Mouse (Mus musculus) MN1 (cell line): ENCODE measurements around the gene Ltn1.

ENCODE experiments used
- DNase-seq: peaks from one replicate; pipeline ENCODE4 v3.0.0-alpha.2; 2016; ENCODE audit warnings: low spot score

Ltn1 gene

DNA sequence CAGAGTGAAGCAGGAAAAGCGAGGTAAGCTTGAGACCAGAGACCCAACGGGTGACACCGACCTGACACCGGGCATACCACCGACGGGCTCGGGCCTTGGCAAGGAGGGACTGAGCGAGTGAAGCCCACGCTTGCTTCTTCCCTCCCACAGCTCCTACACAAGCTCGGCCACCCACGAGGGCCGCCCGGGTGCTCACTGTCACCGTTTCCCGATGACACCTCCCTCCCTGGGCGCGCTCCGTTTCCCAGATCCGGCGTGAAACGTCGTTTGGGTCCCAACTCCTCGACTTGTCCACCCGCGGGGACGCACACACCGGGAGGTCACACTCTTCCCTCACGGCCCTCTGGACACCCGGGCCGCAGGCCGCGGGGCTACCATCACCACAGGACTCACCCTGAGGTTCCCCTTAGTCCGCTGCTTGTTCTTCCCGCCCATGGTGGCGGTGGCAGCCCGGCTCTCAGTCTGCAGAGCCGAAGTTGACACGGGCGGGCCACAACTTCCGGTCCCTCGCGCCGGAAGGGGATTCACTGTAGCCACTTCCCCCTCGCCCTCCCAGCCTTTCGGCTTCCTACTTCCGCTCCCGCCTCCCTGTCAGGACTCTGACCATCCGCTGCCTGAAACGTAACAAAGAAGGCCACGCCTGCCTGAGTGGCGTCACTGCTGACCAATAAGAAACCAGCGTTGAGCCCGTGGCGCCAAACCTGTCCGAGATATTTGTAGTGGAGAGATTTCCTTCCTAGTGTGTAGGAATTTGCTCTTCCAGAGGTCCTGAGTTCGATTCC lies at the start of gene Ltn1:
Ltn1 (minus strand) TSS at position 580 of the 782 bp plus-strand sequence.
- peak; percentile 98 for DNase-seq

DNA sequence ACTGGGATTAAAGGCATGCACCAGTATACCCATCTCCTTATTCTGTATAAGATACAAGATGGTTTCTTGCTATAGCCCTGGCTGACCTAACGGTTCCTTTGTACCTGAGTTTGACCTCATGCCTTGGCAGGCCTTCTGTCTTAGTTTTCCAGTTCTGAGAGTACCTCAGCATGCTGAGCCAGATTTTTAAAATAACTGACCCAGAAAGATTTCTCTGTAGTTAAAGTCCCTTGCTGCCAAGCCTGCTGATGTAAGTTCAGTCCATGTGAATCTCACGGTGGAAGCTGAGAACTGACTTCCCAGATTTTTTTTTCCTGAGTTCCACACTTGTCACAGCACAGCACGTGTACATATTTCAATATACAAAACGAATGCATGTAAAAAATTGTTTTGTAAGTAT lies 38.2 kb upstream of the Ltn1 start:
- no peak for DNase-seq

DNA sequence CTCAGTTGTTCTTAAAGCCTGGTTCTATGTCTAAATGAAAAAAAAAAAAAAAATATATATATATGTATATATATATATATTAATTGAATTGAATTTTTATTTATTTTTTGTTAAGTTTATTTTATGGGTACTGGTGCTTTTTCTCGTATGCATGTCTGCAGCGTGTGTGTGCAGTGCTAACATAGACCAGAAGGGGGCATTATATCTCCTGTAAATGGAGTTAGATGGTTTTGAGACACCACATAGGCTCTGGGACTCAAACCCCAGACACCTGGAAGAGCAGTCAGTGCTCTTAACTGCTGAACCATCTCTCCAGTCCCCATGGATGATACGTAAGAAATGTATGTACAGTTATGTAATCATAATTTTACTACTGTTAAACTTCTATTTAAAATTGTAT lies 26.3 kb upstream of the Ltn1 start:
- no peak for DNase-seq

DNA sequence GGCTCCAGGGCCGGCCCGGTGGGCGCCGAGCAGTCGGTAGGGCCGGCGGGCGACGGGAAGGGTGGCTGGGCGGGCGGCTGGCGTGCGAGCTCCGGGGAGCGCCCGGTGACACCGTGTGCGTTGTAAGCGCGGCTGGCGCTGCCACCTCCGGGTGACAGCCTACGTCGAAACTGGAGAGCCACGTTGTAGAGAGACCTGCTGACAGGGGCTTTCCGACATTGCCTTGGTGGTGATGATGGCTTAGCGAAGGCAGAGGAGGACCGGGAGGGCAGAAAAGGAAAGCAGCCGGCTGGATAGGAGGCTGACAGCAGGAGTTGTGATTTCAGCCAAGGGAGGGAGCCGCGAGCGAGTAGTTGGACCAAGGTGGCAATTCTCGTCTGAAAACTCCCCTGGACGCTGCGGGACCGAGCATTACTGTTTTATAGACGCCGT lies 22.8 kb upstream of the Ltn1 start:
- peak; percentile 45 for DNase-seq

DNA sequence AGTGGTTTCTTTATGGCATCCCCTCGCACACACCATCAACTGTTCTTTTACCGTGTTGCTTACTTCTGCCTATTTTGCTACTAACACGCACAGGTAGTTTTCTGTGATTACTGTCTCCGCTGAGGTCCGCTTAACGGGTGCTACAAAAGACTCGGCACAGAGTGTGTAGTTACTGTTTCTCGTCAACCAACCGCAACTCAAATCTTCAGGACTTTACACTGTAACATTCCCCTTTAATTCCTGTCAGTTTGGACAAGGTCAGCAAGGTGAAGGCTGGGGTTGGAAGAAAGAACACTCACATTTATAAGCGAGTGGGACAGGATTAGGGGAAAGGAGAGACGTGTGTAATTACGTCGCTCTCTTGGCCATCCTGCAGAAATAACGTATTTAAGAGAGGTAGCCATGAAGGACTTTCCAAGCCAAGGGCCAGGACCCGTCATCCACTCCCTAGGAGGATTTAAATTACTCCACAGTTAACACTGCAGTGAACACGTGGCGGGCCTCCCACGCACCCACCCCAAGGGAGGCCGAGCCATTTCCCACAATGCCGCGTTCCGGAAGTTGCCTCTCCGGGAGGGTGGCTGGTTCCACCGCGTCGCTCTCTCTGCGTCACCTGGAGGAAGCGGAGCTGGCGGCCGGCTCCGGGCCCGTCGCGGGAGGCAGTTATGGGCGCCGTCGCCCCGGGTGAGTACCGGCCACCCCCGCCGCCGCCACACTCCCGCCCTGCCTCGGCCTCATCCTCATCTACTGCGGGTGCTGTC lies 22.2 kb upstream of the Ltn1 start, which contains the start of gene Usp16:
Usp16 (plus strand) TSS at position 285 of the 761 bp plus-strand sequence.
- peak; percentile 86 for DNase-seq

DNA sequence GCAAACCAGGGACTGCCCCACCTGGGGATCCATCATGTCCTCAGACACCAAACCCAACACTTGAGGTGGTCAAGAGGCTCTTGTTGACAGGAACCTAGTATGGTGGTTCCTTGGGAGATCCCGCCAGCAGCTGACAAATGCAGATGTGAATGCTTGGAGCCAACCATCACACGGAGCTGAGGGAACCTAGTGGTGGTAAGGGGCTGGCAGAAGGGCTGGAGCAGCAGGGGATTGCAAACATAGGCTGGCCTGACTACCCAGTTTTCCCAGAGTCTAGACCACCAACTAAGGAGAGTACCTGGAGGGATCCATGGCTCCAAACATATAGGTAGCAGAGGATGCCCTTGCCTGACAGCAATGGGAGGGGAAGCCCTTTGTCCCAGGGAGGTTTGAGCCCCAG lies 20.8 kb upstream of the Ltn1 start:
- no peak for DNase-seq

DNA sequence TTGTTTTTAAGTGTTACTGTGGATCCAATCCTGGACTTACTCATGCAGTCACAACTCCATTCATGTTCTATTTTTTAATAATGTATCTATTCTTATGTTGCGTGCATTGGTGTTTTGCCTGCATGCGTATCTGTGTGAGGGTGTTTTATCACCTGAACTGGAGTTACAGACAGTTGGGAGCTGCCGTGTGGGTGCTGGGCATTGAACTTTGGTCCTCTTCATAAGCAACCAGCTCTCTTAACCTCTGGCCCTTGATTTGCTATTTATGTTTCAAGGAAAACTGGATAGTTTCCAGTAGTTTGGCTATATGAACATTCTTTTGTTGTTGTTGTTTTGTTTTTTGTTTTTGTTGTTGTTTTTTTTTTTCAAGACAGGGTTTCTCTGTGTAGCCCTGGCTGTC lies 13.1 kb upstream of the Ltn1 start:
- DNase-seq, result no peak

DNA sequence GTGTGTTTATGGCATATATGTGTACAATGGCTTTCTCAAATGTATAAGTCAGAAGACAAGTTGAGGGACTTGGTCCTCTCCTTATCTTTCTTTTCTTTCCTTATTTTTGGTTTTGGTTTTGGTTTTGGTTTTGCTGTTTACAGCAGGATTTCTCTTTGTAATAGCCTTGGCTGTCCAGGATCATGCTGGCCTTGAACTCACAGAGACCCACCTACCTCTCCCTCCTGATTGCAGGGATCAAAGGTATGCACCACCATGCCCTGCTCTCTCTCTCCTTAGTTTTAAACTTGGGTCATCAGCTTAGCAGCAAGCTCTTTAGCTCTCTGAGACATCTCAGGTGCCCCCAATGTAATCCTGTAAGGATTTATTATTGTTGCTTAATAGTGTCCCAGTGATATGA lies 12.7 kb upstream of the Ltn1 start:
- DNase-seq, result no peak

DNA sequence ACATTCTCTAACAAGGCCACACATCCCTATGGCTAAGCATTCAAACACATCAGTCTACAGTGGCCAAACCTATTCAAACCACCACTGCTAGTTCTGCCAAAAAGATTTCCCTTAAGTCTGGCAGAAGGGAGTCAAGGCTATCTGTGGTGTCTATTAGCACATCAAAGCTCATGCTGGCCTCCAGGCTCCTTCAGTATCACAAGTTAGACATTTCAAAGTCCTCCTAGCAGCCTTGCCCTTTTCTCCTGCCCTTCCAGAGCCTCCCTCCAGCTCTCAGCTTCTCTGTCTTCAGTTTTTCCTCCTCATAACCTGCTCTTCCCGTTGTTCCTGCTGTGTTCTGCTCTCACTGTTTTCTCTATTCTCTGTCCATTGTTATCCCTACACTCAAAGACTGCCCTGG lies 11.7 kb upstream of the Ltn1 start:
- no peak for DNase-seq

DNA sequence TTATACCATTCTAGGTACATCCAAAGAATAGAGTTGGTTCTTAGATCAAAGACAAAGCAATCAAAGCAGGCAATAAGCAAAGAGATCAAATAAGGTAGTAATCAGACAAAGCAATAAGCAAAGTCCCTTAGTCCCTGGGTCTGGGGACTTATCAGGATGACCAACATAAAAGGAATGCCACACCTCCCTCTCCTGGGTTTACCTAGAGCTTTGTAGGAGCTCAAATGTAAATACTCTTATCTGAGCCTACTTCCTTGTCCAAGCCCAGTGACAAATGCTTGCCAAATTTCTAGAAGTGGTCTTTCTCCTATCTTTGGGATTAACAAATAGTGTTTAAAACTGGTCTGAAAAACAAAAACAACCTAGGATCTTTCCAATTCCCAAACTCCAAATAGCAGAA lies 10.8 kb upstream of the Ltn1 start:
- DNase-seq, result no peak

DNA sequence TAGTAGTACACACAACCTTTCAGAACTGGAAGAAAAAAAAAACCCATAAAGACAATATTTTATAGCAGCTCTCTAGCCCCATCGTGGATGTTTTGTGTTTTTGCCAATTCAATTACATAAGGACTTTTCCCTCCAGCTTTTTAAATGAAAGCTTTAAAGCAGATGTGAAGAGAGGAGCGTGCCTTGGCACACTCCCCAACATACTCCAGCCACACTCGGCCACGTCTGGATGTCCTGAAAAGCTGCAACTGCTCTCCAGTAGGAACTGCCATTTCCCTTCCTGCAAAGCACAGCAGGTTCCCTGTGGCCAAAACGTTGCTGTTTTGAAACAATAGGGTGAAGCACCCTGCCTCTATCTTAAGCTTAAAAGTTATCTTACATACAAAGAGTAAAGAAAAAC lies 9.9 kb upstream of the Ltn1 start:
- peak; percentile 44 for DNase-seq

DNA sequence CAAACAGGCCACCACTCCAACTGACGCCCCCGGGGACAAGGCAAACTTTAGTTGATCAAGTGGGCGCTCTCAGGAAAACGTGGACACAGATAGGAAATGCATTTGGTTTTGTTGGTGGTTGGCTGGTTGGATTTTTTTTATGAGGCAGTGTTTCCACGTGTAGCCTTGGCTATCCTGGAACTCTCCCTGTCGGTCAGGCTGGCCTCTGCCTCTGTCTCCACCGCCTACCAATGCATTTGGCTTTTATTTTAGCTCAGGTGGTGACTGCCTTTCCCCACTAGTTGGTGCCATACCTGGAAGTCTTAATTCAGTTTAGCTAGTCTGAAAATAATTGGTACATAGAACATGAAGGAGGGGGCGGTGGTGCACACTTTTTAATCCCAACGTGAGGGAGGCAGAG lies 8.7 kb upstream of the Ltn1 start:
- peak; percentile 49 for DNase-seq

DNA sequence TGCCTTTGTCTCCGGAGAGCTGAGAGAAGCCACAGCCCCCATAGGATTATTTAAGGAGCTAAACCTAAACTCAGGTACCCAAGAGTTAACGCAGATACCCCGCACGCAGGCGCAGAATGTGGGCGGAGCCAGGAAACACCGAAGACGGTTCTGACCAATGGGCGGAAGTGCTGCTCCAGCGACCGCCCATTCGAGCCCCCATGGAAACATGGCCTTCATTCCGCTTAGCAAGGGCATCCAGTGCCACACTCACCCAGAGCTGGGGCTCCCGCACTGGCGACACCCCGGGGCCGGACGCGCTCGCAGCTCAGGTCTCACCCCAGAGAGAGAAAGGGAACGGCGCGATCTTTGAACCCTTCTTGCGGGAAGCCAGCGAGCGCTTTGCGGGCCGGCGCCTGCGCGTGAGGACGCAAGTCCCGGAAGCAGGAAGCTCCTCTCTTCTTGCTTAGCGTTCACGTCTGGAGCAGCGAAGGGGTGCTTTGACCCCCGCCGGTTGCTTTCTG lies 7.8 kb upstream of the Ltn1 start, which contains the start of gene Rwdd2b:
Rwdd2b (minus strand) TSS at position 390 of the 503 bp plus-strand sequence.
- peak; percentile 89 for DNase-seq

DNA sequence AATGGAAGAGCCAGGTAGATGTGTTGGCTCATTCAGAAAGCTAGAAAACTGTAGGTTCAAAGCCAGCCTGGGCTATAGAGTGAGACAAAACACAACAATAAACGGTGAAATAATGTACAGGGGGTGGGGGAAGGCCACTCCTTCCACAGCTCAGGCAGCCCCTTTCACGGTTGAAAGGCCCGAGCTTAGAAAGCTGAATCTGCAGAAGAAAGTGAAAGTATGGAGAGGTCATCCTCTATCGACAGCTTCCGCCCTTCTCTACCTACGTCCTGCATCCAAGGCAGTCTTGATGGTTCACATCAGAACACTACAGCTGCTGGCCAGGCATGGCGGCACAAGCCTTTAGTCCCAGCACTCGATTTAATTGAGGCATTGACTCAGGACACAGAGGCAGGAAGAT lies 6.3 kb upstream of the Ltn1 start:
- DNase-seq, result no peak

DNA sequence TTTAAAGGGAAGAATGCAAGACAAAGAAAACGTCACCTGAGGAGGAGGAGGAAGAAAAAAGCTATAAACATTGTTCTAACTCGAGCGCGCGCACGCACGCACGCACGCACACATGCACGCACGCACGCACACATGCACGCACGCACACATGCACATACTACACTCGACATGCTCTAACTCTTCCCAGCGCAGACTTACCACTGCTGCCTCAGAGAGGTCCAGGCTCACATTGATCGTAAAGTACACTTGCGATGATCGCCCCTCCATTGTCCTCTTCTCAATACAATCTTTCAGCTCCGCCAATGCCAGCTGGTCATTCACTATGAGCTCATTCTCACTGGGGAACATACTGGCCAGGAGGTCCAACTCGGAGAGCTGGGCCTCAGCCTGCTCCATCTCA lies 4.7 kb upstream of the Ltn1 start:
- no peak for DNase-seq

DNA sequence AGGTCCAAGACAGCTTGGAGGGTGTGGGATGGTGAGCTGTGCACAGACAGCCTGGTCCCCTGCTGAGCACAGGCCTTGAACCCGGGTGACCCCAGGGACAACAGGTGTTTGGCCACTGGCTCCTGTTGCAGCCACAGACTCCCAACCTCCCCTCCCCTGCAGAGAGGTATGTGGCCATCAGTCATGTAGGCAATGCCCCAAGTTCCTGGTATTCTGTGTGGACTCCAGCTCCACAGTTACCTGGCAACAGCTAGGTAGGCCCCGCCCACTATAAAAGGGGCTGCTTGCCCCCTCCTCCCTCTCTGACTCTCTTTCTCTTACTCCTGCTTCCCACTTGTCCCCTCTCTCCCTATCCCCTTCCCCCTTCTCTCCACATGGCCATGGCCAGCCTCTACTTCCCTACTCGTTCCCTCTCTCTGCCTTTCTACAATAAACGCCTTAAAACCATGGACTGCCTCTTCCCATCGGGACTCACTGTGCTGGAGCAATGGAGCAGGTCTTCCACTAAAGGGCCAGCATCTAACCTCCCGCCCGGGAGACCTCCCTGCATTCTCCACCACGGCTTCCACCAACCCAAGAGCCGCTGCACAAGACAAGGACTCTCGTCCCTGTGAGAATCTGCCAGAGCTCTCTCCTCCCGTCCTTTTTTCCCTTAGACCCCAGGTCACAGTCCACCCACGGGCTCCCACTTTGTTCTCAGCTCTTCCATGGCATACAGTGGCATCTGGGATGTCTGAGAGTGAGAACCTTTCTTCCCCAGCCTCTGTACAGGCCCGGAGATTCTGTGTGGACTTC lies 3.2 kb upstream of the Ltn1 start:
- no peak for DNase-seq

DNA sequence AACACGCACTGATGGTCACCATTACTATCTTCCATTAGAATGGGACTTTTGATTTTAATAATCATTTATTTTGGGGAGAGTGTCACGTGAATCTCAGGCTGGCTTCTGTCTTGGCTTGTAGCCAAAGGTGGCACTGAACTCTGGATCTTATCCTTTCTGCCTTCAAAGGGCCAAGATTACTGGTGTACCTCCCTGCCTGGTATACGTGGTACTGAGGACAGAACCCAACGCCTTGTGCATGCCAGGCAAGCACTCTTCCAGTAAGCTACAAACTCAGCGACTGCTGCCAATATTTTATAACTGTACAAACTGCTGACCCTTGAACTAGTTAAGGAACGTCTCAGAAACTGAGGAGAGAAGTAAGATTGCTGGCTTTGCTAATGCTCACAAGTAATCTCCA lies 2.5 kb upstream of the Ltn1 start:
- DNase-seq, result no peak

DNA sequence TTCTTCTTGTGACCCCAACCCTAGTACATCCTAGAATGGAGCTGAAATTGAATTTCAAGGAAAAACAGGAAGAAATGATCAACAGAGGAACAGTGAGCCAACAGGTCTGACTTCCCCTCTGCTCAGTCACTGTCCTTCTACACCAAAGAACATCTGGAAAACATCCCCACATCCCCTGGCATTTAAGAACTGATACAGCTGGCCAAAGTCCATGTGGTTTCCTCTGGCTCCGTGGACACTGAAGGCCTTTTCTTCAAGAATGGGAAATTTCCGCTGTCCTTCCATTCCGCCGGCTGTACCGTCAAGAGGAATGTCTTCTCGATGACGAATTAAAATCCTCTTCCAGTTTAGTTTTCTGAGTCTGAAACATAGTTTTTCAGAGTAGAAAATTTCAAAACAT lies 1.9 kb upstream of the Ltn1 start:
- DNase-seq, result no peak

DNA sequence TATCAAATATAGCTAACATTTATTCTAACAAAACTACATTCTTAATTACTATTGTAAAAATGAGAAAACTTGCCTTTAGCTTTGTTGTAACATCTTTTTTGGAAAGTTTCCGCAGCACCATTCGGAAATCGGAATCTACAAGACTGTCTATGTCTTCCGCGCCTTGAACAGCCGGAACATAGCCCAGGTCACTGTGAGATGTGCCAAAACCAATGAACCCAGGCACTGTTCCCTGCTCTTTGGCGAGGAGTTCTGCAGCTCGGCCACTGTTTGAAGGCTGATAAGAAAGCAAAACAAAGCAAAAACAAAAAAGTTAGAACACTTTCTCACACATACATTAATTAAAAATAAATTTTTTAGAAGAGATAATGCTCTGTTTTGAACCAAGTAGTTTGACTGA lies 4.9 kb downstream of the Ltn1 start:
- no peak for DNase-seq

DNA sequence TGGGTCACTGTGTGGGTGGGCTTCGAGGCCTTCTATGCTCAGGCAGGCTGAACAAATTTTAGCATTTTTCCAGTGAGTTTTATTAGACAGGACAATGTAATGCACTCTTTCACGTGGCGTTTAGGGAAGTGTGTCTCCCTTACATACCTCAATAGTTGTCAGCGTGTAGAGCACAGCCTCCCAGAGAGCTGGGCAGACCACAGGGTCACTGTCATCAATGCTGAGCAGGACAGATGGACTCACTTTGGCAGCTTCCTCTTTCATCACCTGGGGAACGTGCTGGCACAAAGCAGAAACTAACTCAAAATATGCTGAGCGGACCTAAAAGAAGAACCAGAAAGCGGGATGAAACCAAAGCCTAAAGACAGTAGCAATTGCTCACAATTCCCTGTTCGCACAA lies 11.8 kb downstream of the Ltn1 start:
- no peak for DNase-seq

DNA sequence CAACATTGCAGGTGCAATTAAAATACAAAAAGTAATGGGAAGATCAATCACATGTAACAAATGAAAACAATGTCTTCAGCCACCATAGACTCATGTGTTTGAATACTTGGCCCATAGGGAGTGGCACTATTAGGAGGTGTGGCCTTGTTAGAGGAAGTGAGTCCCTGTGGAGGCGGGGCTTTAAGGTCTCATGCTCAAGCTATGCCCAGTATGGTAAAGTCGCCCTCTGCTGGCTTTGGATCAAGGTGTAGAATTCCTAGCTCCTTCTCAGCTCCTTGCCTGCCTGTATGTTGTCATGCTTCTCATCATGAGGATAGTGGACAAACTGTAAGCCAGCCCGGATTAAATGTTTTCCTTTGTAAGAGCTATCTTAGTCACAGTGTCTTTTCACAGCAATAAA lies 27.4 kb downstream of the Ltn1 start:
- no peak for DNase-seq

DNA sequence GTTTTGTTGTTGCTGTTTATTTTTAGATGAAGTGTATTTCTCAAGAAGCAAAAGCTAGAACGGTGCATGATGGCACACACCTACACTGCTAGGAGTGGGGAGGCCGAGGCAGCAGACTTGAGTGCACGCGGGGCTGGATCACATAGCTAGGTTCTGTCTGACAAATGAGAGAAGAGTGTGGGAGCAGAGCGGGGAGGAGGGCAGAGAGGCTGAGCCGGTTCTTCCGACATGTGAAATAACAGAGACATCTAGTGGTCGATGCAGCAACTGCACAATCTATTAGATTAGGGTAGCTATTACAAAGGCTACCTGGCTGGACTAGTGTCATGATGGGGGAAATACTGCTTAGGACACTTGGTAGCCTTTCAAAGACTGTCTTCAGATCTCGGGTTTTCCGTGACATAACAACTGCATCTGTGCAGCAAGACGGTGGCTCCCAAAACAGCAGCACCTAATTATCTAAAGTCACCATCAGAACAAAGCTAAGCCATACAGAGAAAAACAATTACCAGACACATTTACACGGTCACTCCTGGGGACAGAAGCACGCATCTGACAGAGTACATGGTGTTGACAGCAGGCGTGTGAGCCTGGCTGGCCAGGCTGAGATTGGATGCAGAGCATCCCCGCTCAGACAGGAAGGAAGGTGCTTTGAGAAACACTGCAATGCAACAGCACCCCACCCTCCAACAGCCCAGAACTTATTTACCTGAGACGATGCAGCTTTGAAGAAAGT lies 38.4 kb downstream of the Ltn1 start:
- DNase-seq, result peak; percentile 72
